Mouse (Mus musculus) gastrocnemius, adult 2 months (tissue): ENCODE measurements around the gene Cenpp. TPM values are rescaled to one million over a fixed set of nuclear protein-coding genes. Genes with fewer than 3 reads are reported as not detected.

Experiments used
- DNase-seq: peaks from one replicate; pipeline ENCODE4 v3.0.0; 2022
- H3K27ac ChIP-seq: fragments of 200-600 bp; 2 replicates; pipeline ENCODE4 v1.8.1; 2022; ENCODE audit warnings: mild to moderate bottlenecking
- H3K4me3 ChIP-seq: fragments of 200-600 bp; 2 replicates; pipeline ENCODE4 v1.8.1; 2022; ENCODE audit warnings: mild to moderate bottlenecking, moderate library complexity
- CTCF ChIP-seq: fragments of 200-600 bp; IDR thresholded peaks from 2 replicates; pipeline ENCODE4 v1.8.1; 2022; ENCODE audit warnings: antibody characterized with exemption, mild to moderate bottlenecking, moderate library complexity
- intact Hi-C: fragments of 180-260 bp; cut with DNase I; formaldehyde crosslinking; loops from one replicate; pipeline ENCODE4 v1.15.1; 2025
- total RNA-seq, 2 experiments: library from RNA; stranded (reverse); gene quantifications; 2 replicates each; pipeline ENCODE4 v1.2.3; 2021

The Cenpp gene
- total RNA-seq, 2 experiments from 2014 or later, result 0.79 to 0.86 TPM

GRCm38 (mm10) chr13:49584307-49585005 is 68.1 kb downstream of the Cenpp start:
- no peak for TF ChIP-seq CTCF
- H3K27ac ChIP-seq, result peak overlapping the region; percentile 86
- peak; percentile 67 for DNase-seq
- intact Hi-C loops, result no loop called here
- H3K4me3 ChIP-seq, result peak overlapping the region; percentile 18

- intact Hi-C loops, result no loop called here
- Histone ChIP-seq H3K4me3 (peak overlapping the region; percentile 18), H3K27ac (peak overlapping the region; percentile 86)
- no peak for DNase-seq
- no peak for TF ChIP-seq CTCF
Observed at GRCm38 (mm10) chr13:49583859-49584258, 68.7 kb downstream of the Cenpp start.

- no peak for DNase-seq
- intact Hi-C loops, result no loop called here
Observed at GRCm38 (mm10) chr13:49581541-49582530, 70.7 kb downstream of the Cenpp start, which contains the start of gene Omd. TSS of gene Omd (plus strand) at chr13:49582462.

GRCm38 (mm10) chr13:49571418-49571817 is 81.2 kb downstream of the Cenpp start:
- intact Hi-C loops, result no loop called here
- no peak for TF ChIP-seq CTCF

More at GRCm38 (mm10) chr13:49581541-49582530, 70.7 kb downstream of the Cenpp start, which contains the start of gene Omd:
- H3K4me3 ChIP-seq, result peak within 1 kb of the TSS; percentile 59
- no peak for TF ChIP-seq CTCF
- peak within 1 kb of the TSS; percentile 86 for H3K27ac ChIP-seq

GRCm38 (mm10) chr13:49570371-49570770 is 82.2 kb downstream of the Cenpp start:
- Histone ChIP-seq H3K4me3 (no peak overlapping the region), H3K27ac (no peak overlapping the region)
- no peak for DNase-seq
- intact Hi-C loops, result no loop called here
- no peak for TF ChIP-seq CTCF

More at GRCm38 (mm10) chr13:49571418-49571817, 81.2 kb downstream of the Cenpp start:
- Histone ChIP-seq H3K4me3 (no peak overlapping the region), H3K27ac (no peak overlapping the region)
- no peak for DNase-seq

- no peak for DNase-seq
- Histone ChIP-seq H3K4me3 (no peak overlapping the region), H3K27ac (no peak overlapping the region)
- intact Hi-C loops, result loop anchor here (5.0 kb wide), 1 partner anchor 78 kb away; no protein-coding TSS in a partner anchor
- TF ChIP-seq CTCF, result no peak
Observed at GRCm38 (mm10) chr13:49564347-49564746, 88.2 kb downstream of the Cenpp start.

GRCm38 (mm10) chr13:49560886-49561285 is 91.7 kb downstream of the Cenpp start:
- Histone ChIP-seq H3K27ac (no peak overlapping the region), H3K4me3 (no peak overlapping the region)
- TF ChIP-seq CTCF, result no peak
- DNase-seq, result no peak
- intact Hi-C loops, result loop anchor here (5.0 kb wide), 1 partner anchor 81 kb away; no protein-coding TSS in a partner anchor

GRCm38 (mm10) chr13:49559185-49559584 is 93.4 kb downstream of the Cenpp start:
- TF ChIP-seq CTCF, result peak; percentile 62
- intact Hi-C loops, result no loop called here

GRCm38 (mm10) chr13:49556924-49557323 is 95.7 kb downstream of the Cenpp start:
- no peak for DNase-seq
- no peak overlapping the region for H3K27ac ChIP-seq
- intact Hi-C loops, result no loop called here
- H3K4me3 ChIP-seq, result no peak overlapping the region
- no peak for TF ChIP-seq CTCF

More at GRCm38 (mm10) chr13:49559185-49559584, 93.4 kb downstream of the Cenpp start:
- H3K4me3 ChIP-seq, result no peak overlapping the region
- H3K27ac ChIP-seq, result no peak overlapping the region; the same call in 1 of the 2 replicates
- DNase-seq, result peak; percentile 61

GRCm38 (mm10) chr13:49556203-49556602 is 96.4 kb downstream of the Cenpp start:
- peak overlapping the region; percentile 13; the same call in 1 of the 2 replicates for H3K27ac ChIP-seq
- no peak overlapping the region for H3K4me3 ChIP-seq
- no peak for TF ChIP-seq CTCF
- peak; percentile 48 for DNase-seq
- intact Hi-C loops, result no loop called here

GRCm38 (mm10) chr13:49554519-49554918 is 98.1 kb downstream of the Cenpp start:
- intact Hi-C loops, result no loop called here
- no peak for TF ChIP-seq CTCF
- DNase-seq, result no peak
- no peak overlapping the region for H3K27ac ChIP-seq
- no peak overlapping the region for H3K4me3 ChIP-seq

- intact Hi-C loops, result no loop called here
- Histone ChIP-seq H3K4me3 (peak overlapping the region; percentile 2; the same call in 1 of the 2 replicates), H3K27ac (peak overlapping the region; percentile 82; the same call in 1 of the 2 replicates)
- DNase-seq, result no peak
- no peak for TF ChIP-seq CTCF
Observed at GRCm38 (mm10) chr13:49549616-49550015, 103.0 kb downstream of the Cenpp start.
